Mouse (Mus musculus) natural killer cell, adult 2 months (primary cell): ENCODE measurements at regions not wholly inside any gene's neighbourhood (a gene's known extent, or its start where the extent isn't known, plus 50 kb on each side); places are given as distances from the start of the nearest gene placed in this dataset.
"Not testable (repeated sequence)": the region's sequence is repeated elsewhere in the genome, so short reads cannot be mapped to it uniquely, and the experiment has no call there.

Experiments used
- DNase-seq, 2 experiments: peaks; one replicate each; pipeline ENCODE4 v3.0.0; 2022; ENCODE audit warnings: low spot score in 2 of 2

DNA sequence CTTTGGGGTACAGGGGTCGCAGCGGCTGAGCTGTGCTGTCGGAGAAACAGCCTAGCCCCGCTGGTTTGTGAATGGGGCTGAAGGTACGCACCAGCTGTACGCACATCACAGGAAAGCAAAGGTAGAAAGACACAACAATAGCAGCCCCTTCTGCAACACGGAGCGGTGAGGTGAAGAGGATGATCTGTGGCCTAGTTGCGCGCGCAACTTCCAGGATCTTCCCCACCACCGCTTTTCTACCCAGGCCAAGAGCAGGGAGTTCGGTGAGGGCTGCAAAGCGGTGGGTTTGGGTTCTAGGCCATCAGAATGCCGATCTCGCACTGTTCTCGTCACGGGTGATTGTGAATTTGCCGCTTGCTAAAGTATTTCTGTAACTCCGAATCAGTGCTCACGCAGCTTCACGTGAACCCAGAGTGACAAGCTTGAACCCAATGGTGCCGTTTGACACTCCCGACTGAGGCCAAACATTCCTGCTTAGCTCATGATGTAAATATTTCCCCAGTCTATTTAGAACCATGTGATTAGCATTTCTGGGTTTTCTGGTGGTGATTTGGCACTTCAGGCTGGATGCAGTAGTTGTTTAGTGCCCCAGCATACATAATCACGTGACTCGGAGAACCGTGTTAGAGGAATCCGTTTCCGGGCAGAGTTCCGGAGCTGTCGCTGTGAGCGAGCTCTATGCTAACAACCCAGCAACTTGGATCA, 54.7 kb downstream of the Cryaa start:
- no peak for DNase-seq

DNA sequence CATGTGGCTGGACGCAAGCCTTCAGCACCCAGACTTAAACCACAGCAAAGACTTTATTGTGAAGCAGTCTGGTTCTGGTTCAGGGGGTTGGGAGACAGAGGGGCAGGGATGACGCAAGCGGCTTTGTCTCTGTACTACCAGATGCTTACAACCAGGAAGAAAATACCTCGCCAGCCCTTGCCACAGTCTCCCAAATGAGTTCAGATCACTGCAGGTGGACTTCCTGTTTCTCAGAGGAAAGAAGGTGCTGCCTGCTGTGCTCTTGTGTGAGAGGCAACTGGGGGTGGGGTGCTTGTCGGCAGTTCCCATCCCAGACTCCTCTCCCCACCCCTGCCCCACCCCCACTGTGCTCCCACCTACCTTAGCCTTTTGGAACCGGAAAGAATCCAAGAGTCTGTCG, 56.9 kb downstream of the Cryaa start:
- peak in 1 of 2 experiments; percentile 59 for DNase-seq

DNA sequence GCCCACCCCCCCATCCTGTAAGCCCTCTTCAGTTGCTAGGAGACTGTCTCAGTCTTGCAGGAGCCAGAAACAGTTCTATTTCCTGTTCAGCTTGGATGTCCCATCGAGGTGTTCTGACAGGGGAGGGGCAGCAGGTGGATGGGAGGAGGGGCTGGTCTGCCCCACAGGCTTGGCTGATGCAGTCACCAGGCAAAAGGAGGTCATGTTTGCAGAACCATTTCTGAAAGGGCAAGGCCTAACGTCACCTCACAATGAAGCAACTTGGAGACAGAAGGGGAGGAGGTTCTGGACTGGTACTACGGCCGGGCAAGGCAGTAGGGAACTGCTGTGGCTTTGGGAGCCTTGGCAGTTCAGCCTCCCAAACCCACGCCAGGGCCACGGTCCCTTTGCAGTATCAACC, 59.1 kb downstream of the Cryaa start:
- no peak for DNase-seq

GRCm38 (mm10) chr17:31738249-31738648, 60.6 kb downstream of the Cryaa start:
- no peak for DNase-seq

DNA sequence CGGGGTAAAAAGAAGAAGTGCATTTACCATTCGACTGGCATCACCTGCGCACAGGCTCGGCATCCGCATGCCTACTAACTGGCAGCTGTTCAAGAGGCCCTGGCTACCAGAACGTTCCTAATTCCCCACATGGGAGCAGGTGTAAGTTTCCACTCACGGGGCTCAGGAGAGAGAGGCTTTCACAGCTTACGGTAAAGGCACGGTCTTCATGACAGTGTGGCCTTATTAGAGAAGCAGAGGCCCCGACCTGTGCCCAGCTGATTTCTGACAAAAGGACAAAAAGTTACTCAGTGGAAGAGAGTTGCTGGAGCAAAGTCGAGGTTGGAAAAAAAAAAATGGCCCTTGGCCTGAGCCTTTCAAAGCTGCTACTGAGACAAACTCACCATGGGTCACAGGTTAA, 62.0 kb downstream of the Cryaa start:
- no peak for DNase-seq

GRCm38 (mm10) chr17:31740059-31740458, 62.5 kb downstream of the Cryaa start:
- DNase-seq: no peak

GRCm38 (mm10) chr17:31743656-31744055, 66.0 kb downstream of the Cryaa start:
- DNase-seq: no peak

- peak in 1 of 2 experiments; percentile 41 for DNase-seq
These were observed 68.8 kb downstream of the Cryaa start for GRCm38 (mm10) chr17:31746198-31747111.

GRCm38 (mm10) chr17:31747563-31747962, 70.0 kb downstream of the Cryaa start:
- DNase-seq: no peak

- no peak for DNase-seq
These were observed 70.6 kb downstream of the Cryaa start for GRCm38 (mm10) chr17:31748158-31748557.

DNA sequence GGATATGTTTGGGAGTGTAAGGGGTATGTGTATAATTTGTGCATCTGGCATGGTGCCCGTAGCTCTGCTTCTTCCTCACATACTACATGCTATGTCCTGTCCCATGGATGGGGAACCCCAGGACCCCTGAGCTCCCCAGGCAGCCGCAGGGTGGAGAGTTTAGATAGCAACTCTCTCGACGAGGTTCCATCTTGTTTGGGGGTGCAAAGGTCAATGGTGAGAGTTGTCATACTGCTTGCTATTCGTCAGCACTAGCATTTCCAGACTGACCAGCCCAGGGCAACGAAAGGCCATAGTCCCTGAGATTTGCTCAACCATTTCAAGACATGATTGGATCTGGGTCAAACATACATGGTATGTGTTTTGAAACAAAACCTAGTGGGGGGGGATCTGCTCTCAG, 71.4 kb downstream of the Cryaa start:
- no peak for DNase-seq

- peak in 1 of 2 experiments; percentile 35 for DNase-seq
These were observed 73.7 kb downstream of the Cryaa start for GRCm38 (mm10) chr17:31751262-31751661.

GRCm38 (mm10) chr17:31753113-31753858, 75.7 kb downstream of the Cryaa start:
- peak in 1 of 2 experiments; percentile 48 for DNase-seq

DNA sequence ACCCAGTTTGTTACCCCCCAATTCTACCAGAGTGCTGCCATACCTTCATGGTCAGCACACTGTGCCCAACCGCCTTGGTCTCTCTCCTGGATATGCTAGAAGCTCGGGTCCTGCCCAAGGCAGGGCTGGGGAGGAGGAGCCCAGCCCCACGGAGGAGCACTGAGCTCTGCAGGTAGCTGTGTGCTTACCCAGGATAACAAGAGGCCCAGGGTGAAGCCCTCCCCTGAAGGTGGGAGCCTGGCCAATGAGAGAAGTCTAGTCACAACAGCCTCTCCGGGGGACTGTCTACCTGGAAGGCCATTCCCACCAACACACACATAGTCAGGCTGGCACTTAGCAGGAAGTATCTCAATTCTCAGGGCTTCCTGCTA, 76.2 kb downstream of the Cryaa start:
- DNase-seq: no peak

DNA sequence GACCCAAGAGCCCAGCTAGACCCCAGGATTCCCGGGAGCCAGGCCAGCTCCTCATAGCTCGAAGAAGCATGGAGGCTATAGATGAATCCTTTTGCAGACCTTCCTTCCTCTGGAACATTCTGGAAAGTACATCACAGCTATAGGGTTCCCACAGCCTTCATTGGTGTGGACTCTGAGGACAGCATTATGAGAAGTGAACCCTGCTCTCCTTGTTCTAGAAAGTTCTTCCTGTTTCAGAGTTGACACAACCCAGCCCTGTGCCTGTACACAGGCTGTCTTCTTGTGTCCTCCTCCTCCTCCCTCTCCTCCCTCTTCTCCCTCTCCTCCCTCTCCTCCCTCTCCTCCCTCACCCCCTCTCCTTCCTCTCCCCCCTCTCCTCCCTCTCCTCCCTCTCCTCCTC, 82.9 kb downstream of the Cryaa start:
- DNase-seq: no peak

- no peak for DNase-seq
These were observed 85.5 kb downstream of the Cryaa start for GRCm38 (mm10) chr17:31763078-31763477.

DNA sequence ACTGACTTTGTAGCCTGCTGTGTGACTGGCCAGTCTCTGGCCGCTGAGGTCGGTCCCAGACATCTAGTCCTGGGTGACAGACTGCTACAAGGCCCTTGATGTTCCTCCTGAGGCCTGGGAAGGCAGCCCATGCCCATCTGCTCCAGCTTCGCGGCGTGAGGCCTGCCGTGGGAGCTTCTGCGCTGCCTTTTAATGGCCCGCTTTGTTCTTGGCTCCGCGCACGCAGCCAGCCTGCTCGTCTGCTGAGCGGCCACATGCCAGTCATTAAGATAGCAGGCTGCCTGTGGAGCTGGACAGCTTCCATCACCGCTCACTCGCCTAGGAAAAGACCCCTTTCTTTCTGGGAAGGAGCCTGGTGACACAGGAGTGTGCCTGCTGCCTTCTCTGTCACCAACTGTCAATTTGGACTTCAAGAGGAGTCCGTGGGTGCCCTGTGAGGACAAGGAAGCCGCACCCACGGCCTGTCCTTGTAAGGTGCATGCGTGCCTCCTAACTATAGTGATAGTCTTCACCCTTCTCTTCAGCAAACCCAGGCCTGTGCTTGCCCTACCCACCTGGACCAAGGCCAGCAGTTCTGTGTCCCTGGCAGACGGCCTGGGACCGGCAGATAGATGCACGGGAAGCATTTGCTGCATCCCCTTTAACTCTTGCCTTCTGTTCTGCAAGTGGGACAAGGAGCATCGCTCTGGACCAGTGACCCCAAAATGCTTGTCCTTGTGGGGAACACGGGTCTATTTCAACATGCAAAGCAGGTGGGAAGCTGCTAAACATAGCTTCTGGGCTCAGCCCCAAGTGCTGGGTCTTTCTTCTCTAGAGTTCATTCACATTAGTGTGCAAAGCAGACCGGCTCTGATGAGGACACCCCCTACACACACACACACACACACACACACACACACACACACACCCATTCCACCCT, 88.6 kb downstream of the Sik1 start:
- no peak for DNase-seq

DNA sequence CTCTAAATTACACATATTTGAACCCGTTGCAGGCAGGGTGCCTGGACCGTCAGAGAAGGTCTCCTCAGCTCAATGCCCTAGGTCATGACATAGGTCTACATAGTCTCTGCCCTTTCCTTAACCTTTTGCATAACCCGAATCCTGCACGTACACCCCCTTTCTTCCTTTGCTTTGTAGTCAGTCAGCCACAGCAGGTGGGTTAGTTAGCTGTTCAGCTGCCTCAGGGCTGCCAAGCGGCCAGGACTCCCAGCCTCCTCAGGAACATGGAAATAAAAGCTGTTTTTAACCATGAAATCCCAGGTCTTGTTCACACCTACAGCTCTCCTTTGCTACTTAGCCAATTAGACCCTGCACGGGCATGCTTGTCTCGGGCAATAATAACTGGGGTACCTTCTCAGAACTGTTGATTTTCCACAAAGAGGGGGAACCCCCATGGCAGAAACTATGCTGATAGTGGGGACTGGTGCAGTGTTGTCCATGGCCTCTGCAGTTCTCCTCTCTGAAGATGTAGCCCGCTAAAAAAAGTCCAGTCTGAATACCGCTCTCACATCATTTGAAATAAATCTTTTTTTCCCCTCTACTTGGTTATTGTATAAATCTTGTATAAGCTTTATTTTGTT, 83.3 kb downstream of the Sik1 start:
- no peak for DNase-seq

GRCm38 (mm10) chr17:31773882-31774281, 81.7 kb downstream of the Sik1 start:
- not testable (repeated sequence) for DNase-seq

GRCm38 (mm10) chr17:31775037-31775436, 80.6 kb downstream of the Sik1 start:
- no peak for DNase-seq

DNA sequence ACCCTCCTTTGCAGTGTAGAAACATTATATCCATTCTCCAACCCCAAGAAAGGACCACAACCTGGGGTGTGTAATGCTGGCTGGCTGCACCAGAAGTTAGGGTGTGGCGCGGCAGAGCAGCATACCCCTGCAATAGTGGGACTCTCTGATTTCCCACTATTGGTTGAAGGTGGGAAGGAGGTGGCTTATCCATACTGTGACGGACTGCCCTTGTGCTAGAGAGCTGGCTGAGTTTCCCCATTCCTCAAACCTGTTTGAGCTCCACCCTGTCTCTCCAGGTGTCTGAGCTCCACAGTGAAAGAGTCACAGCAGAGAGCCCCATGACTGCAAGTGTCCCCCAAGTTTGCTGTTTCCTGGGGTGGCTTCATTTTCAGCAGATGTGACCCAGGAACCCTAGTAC, 79.6 kb downstream of the Sik1 start:
- DNase-seq: no peak
